ENCODE assay signal across 13 mouse cellular contexts in the genomic region with DNA sequence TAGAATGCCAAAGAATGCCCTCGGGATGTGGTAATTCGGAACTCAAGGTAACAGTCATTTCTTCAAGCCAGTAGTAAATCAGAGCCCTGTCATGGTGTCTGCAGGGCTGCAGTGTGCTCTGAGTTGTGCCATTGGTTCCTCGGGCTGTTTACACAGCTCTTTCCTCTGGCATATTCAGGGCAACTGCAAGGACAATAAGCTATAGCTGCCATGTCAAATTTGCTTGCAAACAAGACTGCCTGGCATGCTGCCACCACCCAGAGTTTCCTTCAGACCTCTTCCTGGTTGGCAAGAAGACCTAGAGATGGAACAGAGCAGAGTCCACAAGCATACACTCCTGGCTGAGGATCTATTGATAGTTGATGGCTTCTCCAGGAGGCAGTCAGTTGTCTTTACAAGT.
DNase-seq lines count a peak whose midpoint lies in the region; ATAC-seq and TF ChIP-seq lines count a peak whose summit lies in the region.
"Had no signal": no experiment of that assay in that cellular context is flagged by ENCODE, and none has a peak within 500 bp of the region (broad histone marks: within the 10 kb centered on the region; RNA-seq: fewer than 3 reads in every experiment).

No protein-coding gene starts in this region.

- no peak for ATAC-seq in kidney, embryonic 16.5 days (ENCODE audit: low FRiP score, low TSS enrichment)
- no peak for ATAC-seq in midbrain, postnatal 0 days (ENCODE audit: low FRiP score)
- ATAC-seq in granulocyte monocyte progenitor cell, adult 5-6 weeks (replicated peaks; ENCODE audit: poor library complexity, severe bottlenecking): no peak
- ATAC-seq in activated CD4-positive, CD25-positive, alpha-beta regulatory T cell, adult 4 months: no peak
- ATAC-seq: forebrain, embryonic 16.5 days had no signal

- no peak for TF ChIP-seq CTCF in midbrain, postnatal 0 days (IDR thresholded peaks at IDR 0.05)

- 79% methylated on average over 3 of the region's 3 CpGs for WGBS in kidney, embryonic 16.5 days
- WGBS in midbrain, postnatal 0 days: 65% methylated on average over 3 of the region's 3 CpGs

- H3K27ac ChIP-seq in kidney, embryonic 16.5 days (ENCODE audit: low read length): no peak overlapping the region
- H3K27ac ChIP-seq in midbrain, postnatal 0 days (ENCODE audit: low read depth, low read length): no peak overlapping the region
- H3K27ac ChIP-seq: heart, embryonic 15.5 days; liver, embryonic 13.5 days had no signal

- no peak overlapping the region for H3K4me2 ChIP-seq in kidney, embryonic 16.5 days (replicated peaks; ENCODE audit: low read depth, low read length)
- H3K4me2 ChIP-seq in midbrain, postnatal 0 days (ENCODE audit: low read depth, low read length, poor library complexity, severe bottlenecking): no peak overlapping the region
- H3K4me2 ChIP-seq: heart, embryonic 15.5 days; liver, embryonic 13.5 days had no signal

- H3K9ac ChIP-seq in kidney, embryonic 16.5 days (replicated peaks; ENCODE audit: low read length): no peak overlapping the region
- H3K9ac ChIP-seq in midbrain, postnatal 0 days (replicated peaks; ENCODE audit: low read length, poor library complexity, severe bottlenecking): no peak overlapping the region
- H3K9ac ChIP-seq: heart, embryonic 15.5 days; liver, embryonic 13.5 days had no signal

- peak; percentile 67 for DNase-seq in kidney, adult 18-20 months
- DNase-seq in adrenal gland, postnatal 25 days: peak; percentile 76
- DNase-seq in kidney, postnatal 14 days: peak; percentile 55
- peak; percentile 48 for DNase-seq in midbrain, postnatal 0 days (ENCODE audit: low spot score)
- DNase-seq: embryo, embryonic 11 days; layer of hippocampus, adult 9-11 months; liver, embryonic 13.5 days; thymus, postnatal 14 days had no signal

- H3K4me3 ChIP-seq in kidney, embryonic 16.5 days (ENCODE audit: low read length): no peak overlapping the region
- no peak overlapping the region for H3K4me3 ChIP-seq in midbrain, postnatal 0 days (ENCODE audit: low read depth, low read length)
- H3K4me3 ChIP-seq: heart, embryonic 15.5 days; liver, embryonic 13.5 days had no signal

- no peaks in the 10 kb centered on the region for H3K27me3 ChIP-seq in kidney, embryonic 16.5 days (ENCODE audit: insufficient read depth, low read length)
- no peaks in the 10 kb centered on the region for H3K27me3 ChIP-seq in midbrain, postnatal 0 days (ENCODE audit: insufficient read depth, low read length)
- H3K27me3 ChIP-seq: heart, embryonic 15.5 days; liver, embryonic 13.5 days had no signal

- no peaks in the 10 kb centered on the region for H3K36me3 ChIP-seq in kidney, embryonic 16.5 days (ENCODE audit: insufficient read depth, low read length)
- no peaks in the 10 kb centered on the region for H3K36me3 ChIP-seq in midbrain, postnatal 0 days (ENCODE audit: insufficient read depth, low read length)
- H3K36me3 ChIP-seq: heart, embryonic 15.5 days; liver, embryonic 13.5 days had no signal

- no peaks in the 10 kb centered on the region for H3K4me1 ChIP-seq in kidney, embryonic 16.5 days (ENCODE audit: insufficient read depth, low read length)
- no peaks in the 10 kb centered on the region for H3K4me1 ChIP-seq in midbrain, postnatal 0 days (ENCODE audit: insufficient read depth, low read length)
- H3K4me1 ChIP-seq: heart, embryonic 15.5 days; liver, embryonic 13.5 days had no signal

- peaks cover 6% of the 10 kb centered on the region; the same call in 1 of the 2 replicates for H3K9me3 ChIP-seq in kidney, embryonic 16.5 days (ENCODE audit: low read length)
- H3K9me3 ChIP-seq in midbrain, postnatal 0 days (ENCODE audit: low read length): no peaks in the 10 kb centered on the region
- H3K9me3 ChIP-seq: heart, embryonic 15.5 days; liver, embryonic 13.5 days had no signal
